Mouse (Mus musculus) E14TG2a.4 (cell line): Measurements from ENCODE around the gene Scgb3a1.

ENCODE experiments used
- CTCF ChIP-seq: conservative IDR thresholded peaks from 2 replicates; pipeline ENCODE4 v1.5.1; 2014; ENCODE audit warnings: low read length
- NANOG ChIP-seq: IDR thresholded peaks from 2 replicates; pipeline ENCODE4 v1.6.1; 2014; ENCODE audit warnings: borderline replicate concordance, low read length, mixed read lengths

DNA sequence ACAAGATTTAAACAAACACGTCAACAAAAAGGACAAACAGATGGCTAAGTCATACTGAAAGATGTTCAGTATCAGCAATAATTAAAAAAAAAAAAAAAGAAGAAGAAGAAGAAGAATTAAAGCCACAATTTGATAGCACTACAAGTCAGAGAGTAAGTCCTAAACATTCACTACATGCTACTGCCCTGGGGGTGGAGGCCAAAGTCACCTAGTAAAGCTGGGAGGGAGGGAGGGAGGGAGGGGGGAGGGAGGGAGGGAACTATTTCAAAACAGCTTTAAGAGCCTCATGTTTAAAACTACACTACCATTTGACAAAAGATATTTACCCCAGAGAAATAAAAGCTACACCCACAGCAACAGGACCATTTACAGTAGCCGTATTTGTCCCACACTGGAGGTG is 32.3 kb downstream of the Scgb3a1 start:
- TF ChIP-seq CTCF = no peak
- no peak for TF ChIP-seq NANOG
